Mouse (Mus musculus) lung, postnatal 25 days (tissue): ENCODE measurements around the gene St5.

ENCODE experiments used
- DNase-seq: peaks from one replicate; pipeline ENCODE4 v3.0.0; 2022; ENCODE audit warnings: low spot score

The St5 gene

DNA sequence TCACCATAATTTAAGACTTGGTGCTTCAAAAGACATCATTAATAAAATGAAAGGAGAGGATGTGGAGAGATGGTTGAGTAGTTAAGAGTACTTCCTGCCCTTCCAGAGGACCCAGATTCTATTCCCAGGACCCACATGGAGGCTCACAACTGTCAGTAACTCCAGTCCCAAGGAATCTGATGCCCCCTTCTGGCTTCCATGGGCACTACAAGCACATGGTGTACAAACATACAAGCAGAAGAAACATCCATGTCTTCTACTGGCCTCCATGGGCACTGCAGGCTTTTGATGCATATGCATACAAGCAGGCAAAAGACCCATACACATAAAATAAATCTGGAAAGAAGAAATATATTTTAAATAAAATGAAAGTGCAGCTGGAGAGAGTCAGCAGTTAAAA lies 3.2 kb downstream of the St5 start:
- DNase-seq = no peak

DNA sequence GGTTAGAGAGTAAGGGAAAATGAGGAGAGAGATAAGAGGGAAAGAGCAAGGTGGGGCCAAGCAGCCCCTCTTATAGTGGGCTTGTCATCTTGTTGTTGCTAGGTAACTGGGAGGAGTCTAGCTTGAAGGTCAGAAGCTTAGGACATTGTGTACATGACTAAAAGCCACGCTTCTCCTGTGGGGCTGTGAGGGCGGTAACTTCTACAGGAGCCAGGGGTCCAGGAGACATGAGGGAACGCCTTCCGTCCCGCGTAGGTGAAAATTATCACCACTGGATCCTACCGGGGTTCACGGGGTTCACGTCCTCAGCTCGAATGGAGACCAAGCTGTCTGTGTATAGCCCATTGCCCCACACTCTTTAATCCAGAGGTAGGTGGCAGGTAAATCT lies 8.1 kb downstream of the St5 start:
- no peak for DNase-seq

GRCm38 (mm10) chr7:109694576-109695338 lies 8.6 kb downstream of the St5 start:
- no peak for DNase-seq

- peak; percentile 58 for DNase-seq
Observed at GRCm38 (mm10) chr7:109690961-109691360, 12.4 kb downstream of the St5 start.

DNA sequence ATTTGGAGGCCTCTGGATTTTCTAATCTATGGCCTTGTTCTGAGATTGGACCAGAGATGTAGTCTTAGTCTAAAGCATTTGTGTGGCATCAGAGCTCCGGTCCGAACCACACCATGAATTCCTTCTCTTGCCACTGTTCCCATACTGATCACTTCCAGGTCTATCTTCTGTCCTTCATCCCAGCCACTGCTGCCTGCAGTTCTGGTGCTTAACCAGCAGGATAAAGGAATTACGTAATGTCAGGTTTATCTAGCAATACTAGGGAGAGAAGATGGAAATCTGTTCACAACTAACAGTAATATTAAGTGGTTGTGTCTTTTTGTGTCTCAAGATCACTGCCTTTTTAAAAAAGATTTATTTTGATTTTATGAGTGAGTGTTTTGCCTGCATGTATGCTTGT lies 13.3 kb downstream of the St5 start:
- DNase-seq = no peak

- peak; percentile 61 for DNase-seq
Observed at GRCm38 (mm10) chr7:109686585-109687128, 16.7 kb downstream of the St5 start.

DNA sequence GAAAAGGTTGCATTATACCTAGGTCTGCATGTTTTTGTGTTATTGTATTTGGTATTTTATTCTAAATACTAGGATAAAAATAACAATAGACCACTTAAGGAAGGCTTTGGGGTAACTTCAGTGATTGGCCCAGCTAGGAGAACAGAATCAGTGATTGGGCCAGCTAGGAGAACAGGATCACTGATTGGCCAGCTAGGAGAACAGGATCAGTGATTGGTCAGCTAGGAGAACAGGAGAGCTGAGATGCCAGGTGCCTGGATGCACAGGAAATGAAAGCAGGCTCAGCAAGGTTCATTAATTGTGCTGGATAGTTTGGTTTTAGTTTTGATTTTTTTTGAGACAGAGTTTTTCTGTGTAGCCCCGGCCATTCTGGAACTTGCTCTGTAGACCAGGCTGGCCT lies 22.5 kb downstream of the St5 start:
- DNase-seq = no peak

DNA sequence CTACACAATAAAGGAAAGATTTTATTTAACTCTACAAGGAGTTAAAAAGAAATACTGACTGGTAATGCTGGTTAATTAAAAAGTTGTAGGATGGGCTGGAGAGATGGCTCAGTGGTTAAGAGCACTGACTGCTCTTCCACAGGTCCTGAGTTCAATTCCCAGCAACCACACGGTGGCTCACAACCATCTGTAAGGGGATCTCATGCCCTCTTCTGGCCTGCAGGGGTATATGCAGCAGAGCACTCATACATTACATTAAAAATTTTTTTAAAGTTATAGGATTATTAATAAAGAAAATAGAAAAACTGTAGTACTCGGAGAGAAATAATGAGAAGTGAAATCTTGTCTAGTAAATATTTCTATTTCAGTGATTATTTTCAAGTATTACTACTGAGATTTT lies 23.1 kb downstream of the St5 start:
- DNase-seq = no peak

DNA sequence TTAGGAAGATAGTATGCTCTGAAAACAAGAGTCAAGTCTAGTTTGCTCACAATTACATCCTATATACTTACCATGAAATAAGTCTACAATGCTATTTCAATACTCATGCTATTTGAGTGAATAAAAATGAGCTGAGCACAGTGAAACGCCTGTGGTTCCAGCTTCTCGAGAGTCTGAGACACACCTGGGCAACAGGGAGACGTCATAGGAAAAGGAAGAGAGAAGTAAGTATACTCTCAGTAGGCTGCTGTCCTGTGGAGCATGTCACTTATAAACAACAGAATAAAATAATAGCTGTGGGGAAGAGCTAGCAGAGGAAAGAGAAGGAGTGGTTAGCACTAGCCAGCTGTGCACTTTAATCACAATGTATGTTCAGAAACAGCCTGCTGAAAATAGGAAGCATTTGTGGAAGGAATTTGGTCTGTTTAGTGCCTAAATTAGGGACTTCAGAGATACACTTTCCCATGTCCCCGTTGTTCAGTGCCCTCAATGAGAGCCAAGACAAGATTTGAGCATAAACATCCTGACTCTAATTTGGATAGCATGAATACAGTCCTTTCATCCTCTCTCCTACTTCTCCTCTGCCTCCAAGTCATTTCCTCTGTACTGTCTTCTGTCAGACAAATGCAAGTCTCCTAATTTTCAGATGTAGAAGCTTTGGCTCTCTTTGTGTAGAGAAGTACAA lies 28.3 kb downstream of the St5 start:
- no peak for DNase-seq

DNA sequence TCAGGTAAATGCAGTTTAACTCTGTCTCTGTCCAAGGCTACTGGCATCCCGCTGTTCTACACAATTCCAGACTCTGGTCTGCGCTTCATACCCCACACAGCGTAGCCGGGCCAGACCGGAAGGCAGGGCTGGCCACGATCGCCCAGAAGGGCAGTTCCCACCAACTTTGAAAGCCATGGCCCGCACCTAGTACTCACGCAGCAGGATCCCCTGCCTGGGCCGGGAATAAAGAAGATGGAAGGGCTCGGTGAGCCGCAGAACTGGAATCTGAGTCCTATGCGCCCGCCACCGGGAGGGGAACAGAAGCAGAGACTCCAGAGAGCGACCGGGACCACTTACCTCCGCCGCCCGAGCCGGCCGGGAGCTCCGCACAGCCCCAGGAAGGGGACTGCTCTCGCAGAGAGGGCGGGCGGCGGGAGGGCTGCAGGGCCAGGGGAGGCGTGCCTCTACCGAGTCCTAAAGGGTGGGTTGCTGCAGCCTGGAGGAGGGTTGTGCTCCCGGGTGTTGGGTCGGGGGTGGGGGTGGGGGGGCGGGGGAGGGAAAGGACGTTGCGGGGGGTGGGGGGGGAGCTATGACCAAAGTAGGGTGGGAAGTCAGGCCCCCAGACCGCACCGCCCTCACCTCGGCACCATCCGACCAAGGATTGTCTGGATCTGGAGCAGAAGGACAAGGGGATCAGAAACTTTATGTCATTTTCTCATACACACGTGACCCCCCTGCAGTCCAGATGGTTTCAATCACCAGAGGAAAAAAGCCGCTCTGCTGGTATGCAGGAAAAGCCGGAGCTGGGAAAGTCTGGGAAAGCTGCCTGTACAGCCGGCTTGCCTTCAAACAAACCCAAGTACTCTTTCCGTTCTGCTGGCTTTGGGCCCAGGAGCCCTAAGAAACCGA lies 31.6 kb downstream of the St5 start:
- DNase-seq = peak; percentile 79

DNA sequence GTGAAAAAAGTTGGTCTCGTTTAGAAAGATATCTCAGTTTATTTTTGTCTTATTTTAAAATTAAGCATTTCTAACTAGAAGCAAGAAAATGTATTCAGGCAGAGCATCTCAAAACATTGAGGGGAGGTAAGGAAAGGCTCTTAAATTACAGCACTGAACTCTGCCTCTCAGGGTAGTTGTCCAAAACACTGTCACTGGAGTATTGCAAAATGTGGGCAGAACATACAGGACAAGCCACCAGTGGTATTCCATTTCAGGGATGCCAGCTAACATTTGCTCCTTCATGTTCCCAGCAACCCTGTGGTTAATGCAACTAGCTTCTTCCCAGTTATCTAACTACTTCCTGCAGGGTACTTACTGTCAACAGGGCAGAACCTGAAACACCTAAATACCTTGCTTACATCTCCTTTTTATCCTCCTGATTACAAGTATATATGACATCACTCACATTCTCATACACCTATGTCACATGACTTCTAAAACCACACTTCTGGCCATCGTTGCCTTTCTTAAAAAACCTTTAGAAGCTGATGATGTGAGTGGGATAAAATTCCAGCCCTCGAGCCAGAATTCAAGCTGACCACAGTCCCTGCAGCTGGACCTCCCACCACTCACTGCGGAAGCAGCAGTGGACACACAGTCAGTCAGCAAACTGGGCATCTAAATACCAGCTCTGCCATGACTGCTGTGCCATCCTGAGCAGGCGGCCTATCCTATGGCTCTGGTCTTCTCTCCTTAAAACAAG lies 33.8 kb downstream of the St5 start:
- DNase-seq = no peak

GRCm38 (mm10) chr7:109666664-109667063 lies 36.7 kb downstream of the St5 start:
- DNase-seq = no peak

DNA sequence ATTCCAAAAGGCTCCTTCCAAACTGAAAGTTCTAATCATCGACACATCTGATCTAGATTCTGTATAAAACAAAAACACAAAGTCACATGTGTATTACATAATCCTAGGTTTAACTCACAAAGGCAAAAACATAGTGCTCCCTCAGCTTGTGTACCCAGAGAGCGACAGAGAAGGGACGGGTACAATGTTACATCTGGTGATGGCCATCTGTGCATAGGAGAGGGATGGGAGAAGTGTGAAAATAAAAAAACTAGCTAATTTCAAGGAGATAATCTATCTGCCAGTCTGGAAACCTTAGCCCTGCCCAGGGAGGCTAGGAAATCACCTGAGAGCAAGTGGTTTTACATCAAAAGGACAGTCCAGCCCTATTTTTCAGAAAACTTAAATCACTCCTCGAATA lies 40.8 kb downstream of the St5 start:
- DNase-seq = no peak

DNA sequence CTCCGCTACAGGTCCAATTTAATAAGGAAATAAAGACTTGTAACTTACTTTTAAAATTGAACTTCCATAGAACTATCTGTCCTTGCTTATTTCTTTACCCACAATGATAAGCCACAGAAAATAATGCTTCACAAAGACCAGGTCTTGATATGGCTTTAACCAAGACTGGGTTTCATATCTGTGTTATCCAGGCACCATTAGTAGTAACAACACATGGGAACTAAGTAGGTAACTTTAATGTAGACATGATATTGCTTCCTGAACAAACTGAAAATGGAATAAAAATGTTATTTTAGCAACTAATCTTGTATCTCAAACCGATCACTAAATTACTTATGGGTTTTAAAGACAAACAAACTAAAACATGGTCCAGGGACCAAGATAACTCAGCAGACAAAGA lies 44.1 kb downstream of the St5 start:
- no peak for DNase-seq

GRCm38 (mm10) chr7:109657884-109658283 lies 45.5 kb downstream of the St5 start:
- DNase-seq = no peak

DNA sequence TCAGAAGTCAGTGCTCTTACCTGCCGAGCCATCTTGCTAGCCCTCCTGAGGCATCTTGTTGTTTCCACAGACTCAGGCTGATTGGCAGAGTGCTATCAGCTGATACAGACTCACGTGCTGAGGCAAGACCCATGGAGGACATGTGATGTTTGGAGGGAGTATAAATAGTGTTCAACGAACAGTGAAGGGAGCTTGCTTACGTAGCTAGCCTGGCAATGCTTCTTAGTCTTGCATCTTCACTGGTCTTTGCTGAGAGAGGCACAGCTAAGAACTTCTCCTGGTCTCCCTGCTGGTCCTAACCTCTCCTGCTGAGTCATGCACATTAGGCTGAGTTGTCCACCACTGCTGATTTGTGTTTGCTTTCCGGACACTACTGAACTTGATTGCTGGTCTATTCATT lies 48.5 kb downstream of the St5 start:
- DNase-seq = no peak

DNA sequence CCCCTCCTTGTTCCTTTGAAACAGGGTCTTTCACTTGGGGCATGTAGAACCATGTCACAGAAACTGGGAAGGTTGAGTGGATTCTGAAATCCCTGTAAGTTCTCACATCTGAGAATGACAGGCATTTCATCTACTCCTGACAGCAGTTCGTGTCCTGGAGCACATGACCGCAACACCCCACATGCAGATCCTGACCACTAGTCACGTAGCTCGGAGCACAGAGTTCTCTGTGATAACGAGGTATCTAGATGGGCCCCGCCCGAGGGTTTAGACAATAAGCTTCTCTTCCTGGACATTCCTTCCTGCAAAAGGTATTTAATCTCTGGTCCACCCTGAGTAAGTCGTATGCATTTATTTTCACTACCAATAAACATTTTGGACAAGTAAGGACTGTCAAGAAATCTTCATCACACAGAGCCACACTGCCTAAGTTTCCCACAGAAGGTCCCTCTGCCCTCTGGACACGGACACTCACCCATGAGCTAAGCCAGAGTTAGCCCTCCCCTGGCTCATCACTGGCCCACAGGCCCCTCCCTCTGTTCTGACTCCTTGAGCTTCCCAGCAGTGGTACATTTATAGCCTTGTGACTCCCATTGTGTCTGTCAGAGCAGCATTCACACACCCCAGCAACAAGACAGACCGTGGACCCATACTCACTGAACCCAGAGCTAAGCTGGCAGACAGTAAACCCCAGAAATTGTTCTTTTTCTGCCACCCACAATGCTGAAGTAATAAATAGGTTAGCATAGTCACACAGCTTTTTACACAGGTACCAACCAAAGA lies 54.4 kb downstream of the St5 start:
- DNase-seq = peak; percentile 13

DNA sequence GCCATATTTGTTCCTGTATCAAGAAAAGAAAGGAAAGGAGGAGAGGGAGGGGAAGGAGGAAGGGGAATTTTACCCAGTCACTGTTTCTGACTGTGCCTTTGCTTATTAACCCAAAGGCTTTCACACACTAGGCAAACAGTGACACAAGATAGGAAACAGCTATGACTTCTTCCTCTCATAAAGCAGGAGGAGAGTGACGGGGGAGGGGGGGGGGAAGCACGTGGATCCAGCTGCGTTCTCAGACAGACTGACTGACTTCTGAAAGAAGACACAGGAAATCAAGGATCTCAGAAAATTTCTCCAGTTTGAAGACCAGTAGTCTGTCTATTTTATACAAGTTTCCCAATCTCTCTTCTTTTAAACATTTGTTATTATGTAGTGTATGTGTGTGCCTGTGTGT lies 56.8 kb downstream of the St5 start:
- no peak for DNase-seq

- DNase-seq = no peak
Observed at GRCm38 (mm10) chr7:109643305-109643994, 60.0 kb downstream of the St5 start.

DNA sequence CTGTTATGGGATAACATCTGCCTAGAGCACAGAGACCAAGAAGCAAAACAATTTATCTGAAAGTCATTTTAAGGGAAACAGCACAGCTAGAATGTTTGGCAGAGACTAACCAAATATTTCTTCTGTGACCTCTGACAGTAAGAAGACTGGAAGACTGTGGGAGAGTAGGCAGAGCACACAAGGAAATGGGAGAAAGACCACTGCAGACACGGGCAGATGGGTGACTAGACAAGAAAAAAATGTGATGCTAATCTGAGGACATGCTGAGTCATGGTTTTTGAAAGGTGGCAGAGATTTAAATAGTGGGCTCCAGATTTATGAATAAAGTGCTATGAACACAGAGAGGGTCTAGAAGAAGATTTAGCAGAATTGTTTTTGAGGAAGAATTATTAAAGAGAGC lies 61.4 kb downstream of the St5 start:
- no peak for DNase-seq
